Mouse (Mus musculus) brain, embryonic 14.5 days (tissue): Measurements from ENCODE around the gene Cst10.

Experiments used
- CTCF ChIP-seq: fragments of 200-500 bp; IDR thresholded peaks from 2 replicates; pipeline ENCODE4 v1.5.1; 2012; ENCODE audit warnings: inconsistent platforms, mild to moderate bottlenecking, moderate library complexity, borderline replicate concordance; ENCODE audit not compliant: insufficient read depth, insufficient read length; ENCODE audit errors: extremely low read depth
- POLR2A ChIP-seq: fragments of 200-500 bp; IDR thresholded peaks from 2 replicates; pipeline ENCODE4 v1.6.1; 2012; ENCODE audit warnings: mild to moderate bottlenecking, inconsistent platforms, borderline replicate concordance; ENCODE audit not compliant: poor library complexity, insufficient read depth, insufficient read length, severe bottlenecking; ENCODE audit errors: extremely low read depth

GRCm38 (mm10) chr2:149392951-149393350 lies 11.9 kb upstream of the Cst10 start:
- no peak for TF ChIP-seq CTCF
- TF ChIP-seq POLR2A: no peak
